Mouse (Mus musculus) ES-E14 (cell line): ENCODE results near the gene Sec14l1.

ENCODE experiments used
- HCFC1 ChIP-seq: IDR thresholded peaks from 2 replicates; pipeline ENCODE4 v1.6.1; 2012; ENCODE audit warnings: low read length, inconsistent platforms, borderline replicate concordance; ENCODE audit not compliant: insufficient read depth
- ZC3H11A ChIP-seq: IDR thresholded peaks from 2 replicates; pipeline ENCODE4 v1.6.1; 2012; ENCODE audit warnings: low read depth, mild to moderate bottlenecking, inconsistent platforms, low read length, borderline replicate concordance

DNA sequence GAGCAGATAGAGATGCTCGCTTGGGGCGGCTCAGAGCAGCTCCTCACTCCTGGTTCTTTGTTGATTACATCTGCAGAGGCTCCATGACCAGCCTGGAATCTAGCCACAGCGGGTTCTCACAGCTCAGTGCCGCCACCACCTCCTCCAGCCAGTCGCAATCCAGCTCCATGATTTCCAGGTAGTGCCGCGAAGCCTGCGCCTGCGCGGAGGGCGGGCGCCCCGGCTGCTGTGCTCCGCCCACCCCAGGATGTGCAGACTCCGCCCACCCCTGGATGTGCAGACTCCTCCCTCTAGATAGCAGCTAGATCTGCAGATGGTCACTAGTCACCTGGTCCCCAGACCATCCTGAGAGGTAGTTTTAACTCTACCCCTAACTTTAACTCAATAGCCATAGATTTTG, 41.8 kb downstream of the Sec14l1 start:
- TF ChIP-seq HCFC1 (no peak), ZC3H11A (no peak)
